Mouse (Mus musculus): Measurements from ENCODE around the gene Eif2ak4.

Gene Eif2ak4

DNA sequence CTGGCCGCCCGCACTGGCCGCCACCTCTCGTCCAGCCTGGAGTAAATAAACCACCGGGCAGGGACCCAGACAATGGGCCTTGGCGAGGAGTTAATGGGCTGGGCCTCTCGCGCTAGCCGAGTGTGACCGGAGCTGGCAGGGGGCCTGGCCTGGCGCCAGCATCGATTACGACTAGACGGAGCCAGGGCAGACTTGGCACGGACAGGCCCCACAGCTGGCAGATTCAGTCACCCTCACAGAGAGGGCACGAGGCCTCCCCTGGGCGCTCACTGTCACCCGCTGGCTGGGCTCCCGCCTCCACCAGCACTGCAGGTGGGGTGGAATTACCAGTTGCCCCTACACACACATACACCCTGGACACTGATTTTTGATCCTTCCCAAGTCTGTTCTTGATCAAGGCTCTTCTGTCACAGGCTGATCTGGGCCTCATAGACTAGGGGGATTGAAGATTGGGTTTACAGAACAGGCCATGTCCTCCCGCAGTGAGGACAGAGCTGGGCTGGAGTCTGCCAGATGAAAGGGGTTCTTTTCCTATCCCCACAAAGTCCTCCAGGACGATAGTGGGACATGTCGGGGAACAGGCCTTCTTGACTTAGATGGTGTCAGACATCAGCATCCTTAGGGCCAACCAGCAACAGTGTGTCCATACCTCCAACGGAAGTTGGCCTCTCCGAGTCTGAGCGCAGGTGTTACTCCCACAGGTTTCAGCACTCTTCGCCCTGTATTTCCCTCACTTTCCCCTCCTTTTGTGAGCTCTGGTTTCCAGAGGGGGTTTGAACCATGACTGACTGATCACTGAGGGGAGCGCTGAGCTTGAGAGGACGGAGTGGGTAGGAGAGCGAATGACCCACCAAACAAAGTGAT lies 122.3 kb downstream of the Eif2ak4 start:
- ChIA-PET CTCF (interaction anchor here in 2 of 4 experiments (0.7 to 1.2 kb wide), 4 partner anchors 11 to 1660 kb away, joined by 3 read pairs; no protein-coding TSS in a partner anchor), POLR2A (interaction anchor here in 3 of 4 experiments (0.6 to 2.2 kb wide), 12 partner anchors 10 to 281 kb away, joined by 3 to 7 read pairs (median 3); partner anchors contain the start of gene Bmf (in 2 of the 3))

GRCm38 (mm10) chr2:118511779-118512417 lies 123.5 kb downstream of the Eif2ak4 start:
- POLR2A ChIA-PET: interaction anchor here in 3 of 4 experiments (0.6 to 2.2 kb wide), 11 partner anchors 8 to 151 kb away, joined by 3 to 7 read pairs (median 3); partner anchors contain the start of genes Bmf (in 2 of the 3) and Pak6 (in 1 of the 3)
- CTCF ChIA-PET: interaction anchor here in 3 of 4 experiments (0.6 to 1.2 kb wide), 3 partner anchors 12 to 33 kb away, joined by 3 read pairs; no protein-coding TSS in a partner anchor

DNA sequence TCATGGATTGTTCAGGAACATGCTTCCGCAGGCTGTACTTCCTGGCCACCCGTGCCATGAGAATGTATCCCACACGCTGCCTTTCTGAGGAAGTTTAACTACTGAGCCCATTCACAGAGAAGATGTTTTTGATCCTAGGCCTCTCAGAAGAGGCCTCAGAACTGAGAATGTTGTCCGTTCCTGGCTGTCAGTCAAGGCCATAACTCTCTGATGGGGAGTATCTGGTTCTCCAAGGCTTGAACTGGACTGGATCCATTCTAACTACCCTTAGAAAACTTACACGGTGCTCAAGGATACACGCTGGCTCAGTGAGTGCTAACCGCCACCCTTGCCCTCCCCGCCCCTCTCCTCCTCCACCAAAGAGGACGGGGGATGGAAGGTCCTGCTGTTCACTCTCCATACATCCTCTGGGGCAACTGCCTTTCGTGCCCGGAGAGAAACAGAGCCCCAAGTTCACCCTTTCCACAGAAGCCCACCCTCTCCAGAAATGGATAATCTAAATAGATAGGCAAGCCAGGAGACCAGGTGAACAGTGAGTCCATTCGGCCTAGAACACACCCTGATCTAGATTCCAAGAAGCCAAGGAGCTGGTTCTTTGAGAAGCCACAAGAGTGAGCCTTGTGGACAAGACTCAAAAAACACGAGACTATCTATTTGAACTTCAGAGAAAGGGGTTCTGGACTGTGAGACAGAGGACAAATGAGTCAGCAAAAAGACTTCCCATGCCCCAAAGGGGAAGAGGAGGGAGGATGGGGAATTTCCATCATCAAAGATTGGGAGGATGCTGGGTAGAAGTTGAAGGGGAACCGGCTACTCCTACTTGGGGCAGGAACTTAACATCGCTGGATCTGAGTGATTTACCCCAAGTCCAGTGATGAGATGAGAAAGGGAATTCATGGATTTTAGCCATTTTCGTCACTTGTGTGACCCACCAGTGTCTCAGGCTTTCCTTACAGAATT lies 124.3 kb downstream of the Eif2ak4 start:
- POLR2A ChIA-PET: interaction anchor here in 3 of 4 experiments (0.5 to 2.8 kb wide), 10 partner anchors 8 to 151 kb away, joined by 3 to 7 read pairs (median 4); partner anchors contain the start of genes Bmf (in 1 of the 3) and Pak6 (in 1 of the 3)
- CTCF ChIA-PET: interaction anchor here in 1 of 4 experiments (0.9 kb wide), 1 partner anchor 25 kb away, joined by 3 read pairs; no protein-coding TSS in a partner anchor

DNA sequence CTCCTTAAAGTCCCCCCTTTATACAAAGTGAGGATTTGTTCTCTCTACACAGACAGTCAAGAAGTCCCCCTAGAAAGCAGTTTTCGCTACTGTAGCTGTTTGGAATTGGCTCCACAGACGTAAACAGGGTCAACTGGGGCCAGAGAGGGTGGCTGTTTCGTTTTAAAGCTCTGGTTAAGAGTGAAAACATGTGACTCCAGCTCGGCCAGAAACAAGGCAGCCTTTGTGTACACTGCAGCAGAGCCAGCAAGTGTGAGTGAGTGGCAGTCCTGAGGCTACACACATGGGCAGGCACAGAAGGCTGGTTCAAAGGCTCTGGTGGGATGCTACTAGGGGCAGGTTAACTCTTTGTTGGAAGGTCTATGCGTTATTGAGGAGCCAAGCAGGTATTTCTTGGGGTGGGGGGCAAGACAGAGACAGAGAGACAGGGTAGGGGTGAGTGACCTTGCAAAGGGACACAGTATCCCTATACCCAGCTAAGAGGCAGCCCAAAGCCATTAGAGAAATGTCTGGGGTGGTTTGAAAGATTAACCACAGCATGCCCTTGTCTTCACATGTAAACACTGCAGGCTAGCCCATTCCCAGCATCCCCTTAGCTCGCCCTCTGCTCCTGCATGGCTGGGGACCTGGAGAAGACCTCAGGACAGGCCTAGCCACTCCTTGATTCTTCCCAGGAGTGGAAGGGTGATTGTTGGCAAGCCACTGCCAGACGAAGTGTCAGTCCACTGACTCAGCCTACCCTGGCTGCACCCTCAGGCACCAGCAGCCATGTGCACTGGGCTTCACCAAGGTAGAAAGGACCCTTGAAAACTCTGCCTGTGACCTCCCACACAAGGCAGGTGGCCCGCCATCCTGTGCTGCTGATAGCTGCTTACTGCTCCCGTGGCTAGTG lies 131.9 kb downstream of the Eif2ak4 start:
- POLR2A ChIA-PET: interaction anchor here in 2 of 4 experiments (1.0 to 1.1 kb wide), 2 partner anchors 8 to 35 kb away, joined by 3 read pairs; no protein-coding TSS in a partner anchor
- CTCF ChIA-PET: interaction anchor here in 2 of 4 experiments (0.8 to 2.0 kb wide), 4 partner anchors 29 to 33 kb away, joined by 3 to 12 read pairs (median 6); partner anchors contain the start of gene Bmf (in 1 of the 2)

GRCm38 (mm10) chr2:118522265-118522664 lies 133.8 kb downstream of the Eif2ak4 start:
- ChIA-PET POLR2A (no interaction called here), CTCF (interaction anchor here in 1 of 4 experiments (0.6 kb wide), 1 partner anchor 20 kb away, joined by 6 read pairs; no protein-coding TSS in a partner anchor)

DNA sequence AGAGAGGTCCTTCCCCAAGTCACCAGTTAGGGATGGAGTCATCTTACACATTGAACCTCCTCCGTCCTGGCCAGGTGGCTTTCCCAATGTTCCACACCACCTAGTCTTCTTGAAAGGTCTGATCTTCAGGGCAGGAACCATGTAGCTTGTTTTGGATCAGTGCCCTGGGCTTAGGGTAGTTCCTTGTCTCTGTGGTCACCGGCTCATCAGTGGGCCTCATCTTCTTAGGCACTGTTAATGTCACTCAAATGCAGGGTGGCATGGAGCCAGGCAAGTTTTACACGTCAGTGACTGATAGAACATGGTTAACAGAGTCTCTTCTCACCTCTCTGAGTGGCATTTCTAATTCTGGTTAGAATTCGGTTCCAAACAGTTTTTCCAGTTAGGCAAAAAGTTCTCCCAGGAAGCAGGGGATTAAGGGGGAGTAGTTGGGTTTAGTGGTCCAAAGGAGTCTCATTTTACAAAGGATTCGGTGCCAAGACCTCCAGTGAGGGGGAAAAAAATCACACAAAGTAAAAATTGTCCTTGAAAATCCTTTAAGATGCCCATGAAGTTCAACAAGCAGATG lies 134.8 kb downstream of the Eif2ak4 start:
- ChIA-PET CTCF (no interaction called here), POLR2A (no interaction called here)

DNA sequence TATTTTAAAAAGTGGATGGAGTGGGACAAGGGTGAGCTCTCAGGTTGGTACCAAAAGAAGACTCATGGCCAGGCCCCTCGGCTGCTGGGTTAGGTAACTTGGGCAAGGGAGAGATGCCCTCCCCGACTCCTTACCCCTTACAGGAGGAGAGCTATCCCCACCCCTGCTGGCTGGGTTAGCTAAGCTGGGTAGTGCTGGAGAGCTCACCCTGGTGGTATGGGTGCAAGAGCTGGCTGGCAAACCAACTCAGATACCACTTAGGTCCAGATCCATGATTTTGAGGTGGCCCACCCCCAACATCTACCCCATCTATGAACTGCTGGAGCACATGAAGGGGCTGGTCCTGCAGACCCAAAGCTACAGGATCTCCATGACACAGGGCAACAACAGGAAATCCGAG lies 136.4 kb downstream of the Eif2ak4 start:
- POLR2A ChIA-PET: interaction anchor here in 1 of 4 experiments (1.3 kb wide), 1 partner anchor 15 kb away, joined by 7 read pairs; no protein-coding TSS in a partner anchor
- CTCF ChIA-PET: no interaction called here

Measured in embryonic stem cell, embryonic (primary cell).